Mouse (Mus musculus): ENCODE results near the gene Tprn. TPM values are rescaled to one million over a fixed set of nuclear protein-coding genes. Genes with fewer than 3 reads are reported as not detected.

Tprn gene
- polyA plus RNA-seq, 1 experiment = 24.4 TPM

- Histone ChIP-seq H3K4me3 (ENCODE audit: control insufficient read depth, insufficient read depth, low read length) (no peak within 1 kb of the TSS), H3K27ac (ENCODE audit: control insufficient read depth, insufficient read depth, low read length) (no peak within 1 kb of the TSS), H3K27me3 (ENCODE audit: control insufficient read depth, insufficient read depth, low read length) (no peaks in the 10 kb centered on the region; the same call in 1 of the 2 replicates), H3K36me3 (ENCODE audit: control insufficient read depth, insufficient read depth, low read length) (no peaks in the 10 kb centered on the region), H3K4me1 (replicated peaks; ENCODE audit: control insufficient read depth, insufficient read depth, low read length) (peaks cover 1% of the 10 kb centered on the region; the same call in 1 of the 2 replicates)
- TF ChIP-seq CTCF (IDR thresholded peaks at IDR 0.05; ENCODE audit: borderline replicate concordance, control insufficient read depth, extremely low read depth, insufficient read depth, low read length, poor library complexity) (no peak), POLR2A (IDR thresholded peaks at IDR 0.05; ENCODE audit: control insufficient read depth, extremely low read depth, insufficient read depth, low read length, poor library complexity) (no peak)
- 53% methylated on average over 3 of the region's 3 CpGs for WGBS
- no peak for DNase-seq
These were observed 28.4 kb upstream of the Tprn start, which contains the start of gene Slc34a3 for GRCm38 (mm10) chr2:25234050-25234449. Gene Slc34a3 (minus strand): TSS chr2:25234364.

GRCm38 (mm10) chr2:25234551-25235220, 27.7 kb upstream of the Tprn start:
- Histone ChIP-seq H3K4me1 (replicated peaks; ENCODE audit: control insufficient read depth, insufficient read depth, low read length) (no peaks in the 10 kb centered on the region), H3K27me3 (ENCODE audit: control insufficient read depth, insufficient read depth, low read length) (no peaks in the 10 kb centered on the region; the same call in 1 of the 2 replicates), H3K4me3 (ENCODE audit: control insufficient read depth, insufficient read depth, low read length) (no peak overlapping the region), H3K36me3 (ENCODE audit: control insufficient read depth, insufficient read depth, low read length) (no peaks in the 10 kb centered on the region), H3K27ac (ENCODE audit: control insufficient read depth, insufficient read depth, low read length) (no peak overlapping the region)
- DNase-seq = no peak
- WGBS = 35% methylated on average over 5 of the region's 5 CpGs
- TF ChIP-seq POLR2A (IDR thresholded peaks at IDR 0.05; ENCODE audit: control insufficient read depth, extremely low read depth, insufficient read depth, low read length, poor library complexity) = no peak
- TF ChIP-seq CTCF (IDR thresholded peaks at IDR 0.05; ENCODE audit: borderline replicate concordance, control insufficient read depth, extremely low read depth, insufficient read depth, low read length, poor library complexity) = no peak

DNA sequence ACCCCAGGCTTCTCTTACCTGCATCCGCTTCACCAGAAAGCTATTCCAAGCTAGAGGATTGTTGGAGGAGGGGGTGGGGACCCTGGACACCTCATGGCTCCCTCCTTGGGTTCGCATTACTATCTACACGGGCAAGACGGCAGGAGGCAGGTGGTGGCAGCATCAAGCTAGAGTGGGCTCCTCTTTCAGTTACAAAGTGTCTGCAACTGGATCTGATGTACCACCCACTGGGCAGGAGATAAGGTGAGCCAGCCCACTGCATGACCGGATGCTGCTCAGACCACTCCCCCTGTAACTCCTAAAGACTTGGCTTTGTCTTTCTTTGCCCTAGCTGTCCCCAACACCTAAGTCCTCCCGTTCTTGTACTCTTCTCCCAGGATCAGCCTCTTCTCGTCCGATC, 25.8 kb upstream of the Tprn start, which contains the start of gene Rnf224:
TSS of gene Rnf224 (minus strand) at position 174 of the 400 bp plus-strand sequence.
- DNase-seq = no peak
- Histone ChIP-seq H3K4me1 (replicated peaks; ENCODE audit: control insufficient read depth, insufficient read depth, low read length) (peaks cover 13% of the 10 kb centered on the region), H3K27me3 (ENCODE audit: control insufficient read depth, insufficient read depth, low read length) (peaks cover 3% of the 10 kb centered on the region; the same call in 1 of the 2 replicates), H3K27ac (ENCODE audit: control insufficient read depth, insufficient read depth, low read length) (no peak within 1 kb of the TSS), H3K4me3 (ENCODE audit: control insufficient read depth, insufficient read depth, low read length) (no peak within 1 kb of the TSS), H3K36me3 (ENCODE audit: control insufficient read depth, insufficient read depth, low read length) (no peaks in the 10 kb centered on the region)
- no peak for TF ChIP-seq CTCF (IDR thresholded peaks at IDR 0.05; ENCODE audit: borderline replicate concordance, control insufficient read depth, extremely low read depth, insufficient read depth, low read length, poor library complexity)
- 91% methylated on average over 8 of the region's 8 CpGs for WGBS

- DNase-seq = no peak
- H3K36me3 ChIP-seq (ENCODE audit: control insufficient read depth, insufficient read depth, low read length) = no peaks in the 10 kb centered on the region
- 79% methylated on average over 4 of the region's 4 CpGs for WGBS
- H3K27ac ChIP-seq (ENCODE audit: control insufficient read depth, insufficient read depth, low read length) = no peak overlapping the region
- H3K27me3 ChIP-seq (ENCODE audit: control insufficient read depth, insufficient read depth, low read length) = peaks cover 10% of the 10 kb centered on the region
- TF ChIP-seq POLR2A (IDR thresholded peaks at IDR 0.05; ENCODE audit: control insufficient read depth, extremely low read depth, insufficient read depth, low read length, poor library complexity) = no peak
- no peak for TF ChIP-seq CTCF (IDR thresholded peaks at IDR 0.05; ENCODE audit: borderline replicate concordance, control insufficient read depth, extremely low read depth, insufficient read depth, low read length, poor library complexity)
- peaks cover 20% of the 10 kb centered on the region for H3K4me1 ChIP-seq (replicated peaks; ENCODE audit: control insufficient read depth, insufficient read depth, low read length)
- no peak overlapping the region for H3K4me3 ChIP-seq (ENCODE audit: control insufficient read depth, insufficient read depth, low read length)
These were observed 24.9 kb upstream of the Tprn start for GRCm38 (mm10) chr2:25237522-25237921.

- no peak overlapping the region for H3K27ac ChIP-seq (ENCODE audit: control insufficient read depth, insufficient read depth, low read length)
- no peak overlapping the region for H3K4me3 ChIP-seq (ENCODE audit: control insufficient read depth, insufficient read depth, low read length)
- H3K4me1 ChIP-seq (replicated peaks; ENCODE audit: control insufficient read depth, insufficient read depth, low read length) = peaks cover 20% of the 10 kb centered on the region
- TF ChIP-seq POLR2A (IDR thresholded peaks at IDR 0.05; ENCODE audit: control insufficient read depth, extremely low read depth, insufficient read depth, low read length, poor library complexity) (no peak), CTCF (IDR thresholded peaks at IDR 0.05; ENCODE audit: borderline replicate concordance, control insufficient read depth, extremely low read depth, insufficient read depth, low read length, poor library complexity) (no peak)
- H3K36me3 ChIP-seq (ENCODE audit: control insufficient read depth, insufficient read depth, low read length) = no peaks in the 10 kb centered on the region
- H3K27me3 ChIP-seq (ENCODE audit: control insufficient read depth, insufficient read depth, low read length) = peaks cover 12% of the 10 kb centered on the region
- no peak for DNase-seq
These were observed 24.3 kb upstream of the Tprn start for GRCm38 (mm10) chr2:25238106-25238505.

- DNase-seq = no peak
- no peak overlapping the region for H3K27ac ChIP-seq (ENCODE audit: control insufficient read depth, insufficient read depth, low read length)
- no peak overlapping the region for H3K4me3 ChIP-seq (ENCODE audit: control insufficient read depth, insufficient read depth, low read length)
- peaks cover 12% of the 10 kb centered on the region for H3K27me3 ChIP-seq (ENCODE audit: control insufficient read depth, insufficient read depth, low read length)
- no peak for TF ChIP-seq CTCF (IDR thresholded peaks at IDR 0.05; ENCODE audit: borderline replicate concordance, control insufficient read depth, extremely low read depth, insufficient read depth, low read length, poor library complexity)
- no peak for TF ChIP-seq POLR2A (IDR thresholded peaks at IDR 0.05; ENCODE audit: control insufficient read depth, extremely low read depth, insufficient read depth, low read length, poor library complexity)
- H3K4me1 ChIP-seq (replicated peaks; ENCODE audit: control insufficient read depth, insufficient read depth, low read length) = peaks cover 20% of the 10 kb centered on the region
- H3K36me3 ChIP-seq (ENCODE audit: control insufficient read depth, insufficient read depth, low read length) = no peaks in the 10 kb centered on the region
- 90% methylated on average over 3 of the region's 3 CpGs for WGBS
These were observed 22.7 kb upstream of the Tprn start for GRCm38 (mm10) chr2:25239766-25240165.
